Mouse (Mus musculus) brain, adult 2 months (tissue): ENCODE results near the gene Pgam5.

Experiments used
- DNase-seq: peaks from one replicate; pipeline ENCODE4 v3.0.0; 2011; ENCODE audit warnings: low read depth, low spot score

Gene Pgam5

DNA sequence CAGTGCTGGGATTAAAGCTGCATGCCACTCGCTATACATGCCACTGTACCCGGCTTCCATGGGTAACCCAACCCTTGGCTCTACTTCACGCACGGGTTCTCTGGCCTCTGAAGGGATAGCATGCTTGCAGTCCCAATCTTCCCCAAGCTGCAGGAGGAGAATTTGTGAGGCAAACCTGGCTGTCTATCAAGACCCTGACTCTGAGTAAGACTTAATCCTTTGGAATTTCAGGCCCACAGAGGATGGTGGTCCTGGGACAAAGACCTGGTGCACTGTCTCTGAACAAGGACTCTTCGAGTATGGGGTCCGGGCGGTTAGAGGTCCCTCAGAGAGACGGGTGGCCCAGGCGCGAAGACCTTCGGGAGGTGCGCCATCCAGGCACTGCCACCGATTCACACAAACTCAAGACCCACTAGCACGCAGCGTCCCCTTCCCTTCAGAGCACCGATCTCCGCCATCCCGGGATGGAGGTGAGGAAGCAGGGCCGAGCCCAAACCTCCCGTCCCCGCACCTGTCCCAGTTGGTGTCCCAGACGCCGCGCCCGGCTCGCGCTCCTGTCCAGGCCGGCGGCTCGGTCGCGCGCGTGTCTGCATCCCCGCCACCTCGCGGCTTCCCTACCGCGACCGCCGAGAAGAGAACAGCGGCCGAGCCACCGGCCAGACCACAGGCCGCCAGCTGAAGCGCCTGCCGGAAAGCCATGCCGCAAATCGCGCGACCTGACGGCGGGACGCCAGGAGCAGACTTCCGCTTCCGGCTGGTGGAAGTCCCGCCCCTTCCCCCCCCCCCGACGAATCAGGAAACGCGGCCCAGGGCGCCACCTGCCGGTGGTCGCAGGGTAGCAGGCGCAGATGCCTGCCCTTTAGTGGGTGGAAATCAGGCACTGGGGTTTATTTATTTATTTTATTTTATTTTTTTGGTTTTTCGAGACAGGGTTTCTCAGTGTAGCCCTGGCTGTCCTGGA, at the start of gene Pgam5:
TSS of gene Pgam5 (minus strand) at position 773 of the 961 bp plus-strand sequence.
- DNase-seq = peak; percentile 95

DNA sequence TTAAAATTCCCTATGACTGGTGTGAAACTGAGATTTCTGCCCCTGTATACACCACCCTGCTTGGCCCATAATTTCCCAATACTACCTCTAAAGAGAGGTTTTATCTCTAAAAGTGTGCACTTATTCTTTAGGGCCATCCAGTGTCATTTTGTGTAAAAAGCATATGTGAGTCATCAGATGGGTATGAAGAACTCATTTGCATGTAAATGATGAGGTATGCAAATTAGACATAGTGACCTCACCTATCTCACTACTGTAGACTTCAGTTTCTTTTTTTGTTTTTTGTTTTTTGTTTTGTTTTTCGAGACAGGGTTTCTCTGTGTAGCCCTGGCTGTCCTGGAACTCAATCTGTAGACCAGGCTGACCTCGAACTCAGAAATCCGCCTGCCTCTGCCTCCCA, 43.4 kb upstream of the Pgam5 start:
- no peak for DNase-seq

DNA sequence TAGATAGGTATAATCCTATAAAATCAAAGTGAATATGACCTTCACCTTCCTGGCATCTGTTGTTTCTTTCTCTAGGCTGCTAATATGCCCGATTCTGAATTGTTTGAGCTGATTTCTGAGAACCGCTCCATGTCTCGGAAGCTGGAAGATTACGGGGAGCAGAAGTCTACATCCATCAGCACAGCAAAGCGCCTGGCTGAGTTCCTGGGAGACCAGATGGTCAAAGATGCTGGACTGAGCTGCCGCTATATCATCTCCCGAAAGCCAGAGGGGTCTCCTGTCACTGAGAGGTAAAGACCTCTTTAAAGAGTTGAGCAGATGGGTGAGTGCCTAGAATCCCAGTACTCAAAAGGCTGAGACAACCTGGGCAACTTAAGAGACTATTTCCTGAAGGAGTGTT, 39.1 kb upstream of the Pgam5 start:
- DNase-seq = peak; percentile 33

DNA sequence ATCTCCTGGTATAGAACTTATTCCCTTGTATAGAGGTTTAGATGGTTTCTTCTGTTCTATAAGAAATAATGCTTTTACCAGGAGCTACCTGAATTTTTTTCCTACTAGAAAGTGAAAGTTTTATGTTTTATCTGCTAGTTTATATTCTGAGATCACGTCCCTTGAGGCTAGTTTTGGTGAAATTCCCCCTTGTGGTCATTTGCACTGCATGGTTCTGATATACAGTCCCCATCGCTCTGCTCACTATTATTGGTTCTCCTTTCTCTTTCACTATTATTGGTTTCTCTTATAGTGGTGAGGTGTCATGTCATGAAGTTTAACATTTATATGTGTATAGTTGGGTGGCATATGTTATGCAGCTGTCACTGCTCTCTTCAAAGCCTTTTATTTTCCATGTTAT, 30.9 kb upstream of the Pgam5 start:
- DNase-seq = no peak

DNA sequence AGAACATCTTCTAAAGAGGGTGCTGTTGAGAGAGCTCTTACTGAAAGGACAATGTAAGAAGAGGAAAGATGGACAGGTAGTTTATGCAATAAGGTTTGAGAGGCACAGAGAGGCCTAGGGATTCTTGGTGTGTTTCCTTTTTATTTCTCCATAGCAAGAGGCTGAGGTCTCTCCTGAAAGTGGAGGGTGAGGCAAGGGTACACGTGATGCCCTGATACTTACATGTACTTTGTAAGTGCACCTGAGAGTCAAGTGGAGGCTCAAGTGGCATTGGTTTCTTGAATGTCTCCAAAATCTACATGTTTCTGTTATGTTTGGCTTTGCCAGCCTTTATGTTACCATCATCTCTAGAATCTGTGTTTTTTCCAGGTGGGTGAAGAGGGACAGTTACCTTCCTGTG, 26.9 kb upstream of the Pgam5 start:
- no peak for DNase-seq

DNA sequence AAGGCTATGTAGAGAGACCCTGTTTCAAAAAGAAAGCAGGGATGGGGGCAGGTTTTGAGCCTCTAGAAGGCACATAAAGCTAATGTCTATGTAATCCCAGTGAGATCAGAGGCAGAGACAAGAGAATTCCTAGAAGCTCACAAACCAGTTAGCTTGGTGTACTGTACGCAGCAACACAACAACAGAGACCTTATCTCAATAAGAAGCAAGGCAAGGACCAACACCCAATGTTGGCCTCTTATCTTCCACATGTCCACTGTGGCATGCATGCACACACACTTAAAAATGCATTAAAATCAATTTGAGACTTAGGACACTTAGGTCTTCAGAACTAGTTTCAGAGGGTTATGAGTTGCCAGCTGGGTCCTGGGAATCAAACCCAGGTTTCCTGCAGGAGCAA, 21.9 kb upstream of the Pgam5 start:
- DNase-seq = no peak

DNA sequence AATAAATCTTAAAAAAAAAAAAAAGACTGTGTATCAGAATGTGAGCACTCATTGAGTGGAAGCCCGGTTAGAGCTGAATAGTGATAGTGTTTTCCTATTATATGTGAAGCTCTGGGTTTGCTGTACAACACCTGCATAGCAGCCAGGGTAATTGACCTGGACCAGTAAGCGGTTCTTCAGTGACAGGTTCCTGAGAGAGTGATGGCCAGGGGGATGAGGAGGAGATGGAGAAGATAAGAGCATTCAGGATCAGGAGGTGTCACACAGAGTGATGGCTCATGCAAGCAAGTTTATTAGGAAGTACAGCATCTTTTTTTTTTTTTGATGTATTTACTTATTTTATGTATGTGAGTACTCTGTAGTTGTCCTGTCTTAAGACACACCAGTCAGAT, 17.4 kb upstream of the Pgam5 start:
- DNase-seq = no peak

DNA sequence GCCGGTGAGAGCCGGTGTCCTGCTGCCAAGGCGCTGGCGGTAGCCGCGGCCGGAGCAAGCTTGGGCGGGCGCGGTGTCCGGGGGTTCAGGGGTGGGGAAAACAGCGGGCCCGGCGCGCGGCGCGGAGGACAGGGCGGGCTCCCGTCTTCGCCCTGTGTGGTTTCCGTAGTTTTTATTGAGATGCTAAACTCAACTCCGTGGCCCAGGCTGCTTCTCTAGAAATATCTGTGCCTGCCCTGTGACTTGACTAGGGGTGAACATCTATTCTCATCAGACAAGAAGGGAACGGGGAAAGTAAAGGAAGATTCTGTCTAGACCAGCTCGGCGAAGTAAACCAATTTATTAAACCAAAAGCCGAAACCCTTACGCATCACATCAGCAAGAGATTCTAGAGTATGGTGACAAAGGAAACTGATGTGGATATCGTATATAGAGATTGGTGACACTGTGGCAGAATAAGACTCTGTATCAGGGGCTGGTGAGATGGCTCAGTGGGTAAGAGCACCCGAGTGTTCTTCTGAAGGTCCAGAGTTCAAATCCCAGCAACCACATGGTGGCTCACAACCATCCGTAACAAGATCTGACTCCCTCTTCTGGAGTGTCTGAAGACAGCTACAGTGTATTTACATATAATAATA, 16.9 kb upstream of the Pgam5 start:
- no peak for DNase-seq

DNA sequence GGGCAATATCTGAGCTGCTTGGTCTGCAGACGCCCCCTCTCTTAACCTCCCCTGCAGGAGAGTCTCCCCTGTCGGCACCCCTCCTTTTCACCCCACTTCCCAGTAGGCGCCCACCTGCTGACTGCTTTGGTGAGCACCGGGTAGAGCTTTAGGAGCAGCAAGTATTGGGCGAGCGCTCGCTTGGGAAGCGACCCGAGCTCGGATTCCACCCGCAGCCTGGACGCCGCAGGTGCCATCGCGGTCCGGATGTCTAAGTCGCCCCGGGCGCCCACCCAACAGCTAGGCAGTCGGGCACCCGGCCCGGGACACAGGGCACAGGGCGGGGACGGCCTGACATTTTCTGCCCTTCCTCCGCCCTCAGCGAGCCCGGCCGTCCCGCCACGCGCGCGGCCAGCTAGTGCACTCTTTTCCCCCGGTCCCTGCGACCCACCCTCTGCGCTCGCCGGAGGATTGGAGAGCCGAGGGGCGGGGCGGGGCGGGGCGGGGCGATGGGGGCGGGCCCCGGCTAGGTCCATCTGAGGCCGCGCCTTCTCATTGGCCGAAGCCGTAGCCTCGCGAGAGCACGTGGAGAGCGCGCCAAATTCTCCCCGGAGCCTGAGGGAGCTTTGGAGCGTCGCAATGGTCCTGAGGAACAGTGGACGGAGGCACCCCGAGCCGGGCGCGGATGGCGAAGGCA, 16.2 kb upstream of the Pgam5 start, which contains the start of the genes Pxmp2 and Pole:
TSS of gene Pxmp2 (minus strand) at position 417 of the 676 bp plus-strand sequence.
TSS of gene Pole (plus strand) at position 537 of the 676 bp plus-strand sequence.
- peak; percentile 91 for DNase-seq

DNA sequence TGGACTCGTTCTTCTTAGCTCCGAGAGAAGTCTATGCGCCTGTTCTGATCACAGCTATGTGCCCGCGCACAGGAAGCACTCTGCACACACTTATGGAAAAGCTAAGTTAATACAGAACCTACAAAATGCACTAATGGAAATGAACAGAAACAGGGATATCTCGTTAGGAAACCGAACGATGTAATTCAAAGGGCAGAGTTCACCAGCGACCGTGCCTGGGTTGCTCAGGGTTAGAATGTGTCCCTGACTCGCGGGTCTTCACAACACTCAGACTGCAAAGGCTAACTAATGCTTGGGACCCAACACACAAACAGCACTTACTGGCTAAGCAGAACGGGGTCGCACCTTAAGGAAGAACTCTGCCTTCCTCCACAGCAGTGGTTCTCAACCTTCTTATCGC, 15.4 kb upstream of the Pgam5 start:
- no peak for DNase-seq

DNA sequence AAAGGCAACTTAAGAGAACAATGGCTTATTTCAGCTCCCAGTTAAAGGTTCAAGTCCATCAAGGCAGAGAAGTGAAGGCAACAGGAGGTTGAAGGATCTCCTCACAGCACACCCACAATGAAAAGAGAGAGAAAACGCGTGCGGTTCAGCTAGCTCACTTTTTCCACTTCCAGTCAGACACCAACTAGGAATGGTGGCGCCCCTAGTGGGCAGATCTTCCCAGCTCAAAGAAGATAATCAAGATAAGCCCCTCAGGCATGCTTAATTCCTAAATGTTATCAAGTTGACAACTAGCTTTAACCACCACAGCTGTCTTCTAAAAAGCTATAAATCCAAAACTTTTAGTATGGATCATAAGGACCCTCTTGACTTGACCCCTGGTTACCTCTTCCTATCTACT, 14.8 kb upstream of the Pgam5 start:
- DNase-seq = peak; percentile 37

DNA sequence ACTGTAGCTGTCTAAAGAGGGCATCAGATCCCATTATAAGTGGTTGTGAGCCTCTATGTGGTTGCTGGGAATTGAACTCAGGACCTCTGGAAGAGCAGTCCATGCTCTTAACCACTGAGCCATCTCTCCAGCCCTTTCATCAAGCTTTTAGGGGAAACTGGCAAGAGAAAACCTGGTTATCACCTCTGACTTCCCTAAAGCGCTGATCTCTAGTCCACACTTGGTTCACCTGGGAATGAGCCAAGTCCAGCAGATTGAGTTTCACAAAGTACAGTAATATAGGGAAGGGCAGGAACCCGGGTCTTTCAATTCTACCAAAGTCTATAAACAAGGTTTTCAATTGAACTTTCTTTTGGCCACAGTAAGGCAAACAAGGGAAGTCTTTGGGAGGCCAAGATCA, 12.3 kb upstream of the Pgam5 start:
- DNase-seq = no peak

DNA sequence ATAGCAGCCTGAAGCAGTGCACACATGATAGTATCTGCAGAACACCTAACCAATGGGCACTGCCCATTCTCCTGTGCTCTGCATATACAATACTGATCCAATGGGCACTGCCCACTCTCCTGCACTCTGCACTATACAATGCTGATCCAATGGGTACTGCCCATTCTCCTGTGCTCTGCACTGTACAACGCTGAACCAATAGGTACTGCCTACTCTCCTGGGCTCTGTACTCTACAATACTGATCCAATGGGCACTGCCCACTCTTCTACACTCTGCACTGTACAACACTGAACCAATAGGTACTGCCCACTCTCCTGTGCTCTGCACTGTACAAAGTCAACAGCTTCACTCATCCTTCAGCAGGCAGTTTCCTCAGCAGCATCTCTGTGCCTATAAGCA, 7.2 kb upstream of the Pgam5 start:
- no peak for DNase-seq

DNA sequence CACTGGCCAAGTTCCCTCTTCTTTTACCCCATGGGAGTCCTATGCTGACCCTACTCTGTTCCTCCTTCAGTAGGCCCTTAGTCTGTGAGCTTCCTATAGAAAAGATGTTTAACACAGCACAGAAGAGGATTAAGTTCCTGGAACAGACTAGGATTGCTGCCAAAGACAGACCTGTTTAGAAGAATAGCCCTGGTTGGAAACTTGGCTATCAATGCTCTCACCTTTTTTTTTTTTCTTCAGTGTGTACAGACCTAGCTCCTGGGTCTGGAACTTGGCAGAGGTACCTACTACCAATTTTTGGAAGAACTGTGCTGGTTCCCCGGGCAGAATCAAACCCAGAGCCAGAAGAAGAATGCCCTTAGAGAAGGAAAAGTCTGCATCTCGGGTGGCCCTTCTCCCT, 6.7 kb upstream of the Pgam5 start:
- DNase-seq = no peak

DNA sequence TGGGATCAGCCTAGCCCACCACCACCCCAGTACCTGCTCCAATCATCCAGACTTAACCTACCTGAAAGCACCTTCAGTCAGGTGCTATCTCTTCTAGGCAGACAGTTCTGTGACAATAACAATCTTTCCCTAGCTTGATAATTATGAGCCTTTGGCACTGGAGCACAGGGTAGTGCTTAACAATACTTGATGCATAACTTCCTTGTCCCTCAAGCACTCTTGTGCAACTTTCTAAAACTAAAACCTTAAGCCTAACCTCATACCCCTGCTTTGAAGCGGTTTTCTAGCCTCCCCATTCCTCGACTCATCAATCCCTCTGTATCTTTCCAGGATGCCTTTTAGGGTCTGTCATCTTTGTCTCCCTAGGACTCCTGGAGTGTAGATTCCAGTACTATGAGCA, 5.1 kb upstream of the Pgam5 start:
- DNase-seq = no peak

DNA sequence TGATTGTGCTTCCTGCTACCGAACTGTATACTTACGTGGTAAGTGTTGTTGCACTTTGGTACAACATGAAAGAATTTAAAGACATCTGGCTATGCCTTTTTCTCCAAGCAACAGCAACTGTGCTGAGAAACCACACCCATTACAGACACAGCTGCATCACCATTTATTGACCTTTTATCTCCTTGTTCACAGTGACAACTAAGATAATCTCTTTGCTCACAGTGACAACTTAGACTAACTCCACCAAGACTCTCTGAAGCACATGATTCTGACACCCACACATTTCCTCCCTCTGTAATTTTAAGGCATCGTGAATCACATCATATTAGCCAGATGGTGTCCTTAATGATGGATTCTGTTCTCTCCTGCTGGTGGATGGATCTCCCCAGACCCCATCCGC, 4.4 kb upstream of the Pgam5 start:
- DNase-seq = peak; percentile 40

DNA sequence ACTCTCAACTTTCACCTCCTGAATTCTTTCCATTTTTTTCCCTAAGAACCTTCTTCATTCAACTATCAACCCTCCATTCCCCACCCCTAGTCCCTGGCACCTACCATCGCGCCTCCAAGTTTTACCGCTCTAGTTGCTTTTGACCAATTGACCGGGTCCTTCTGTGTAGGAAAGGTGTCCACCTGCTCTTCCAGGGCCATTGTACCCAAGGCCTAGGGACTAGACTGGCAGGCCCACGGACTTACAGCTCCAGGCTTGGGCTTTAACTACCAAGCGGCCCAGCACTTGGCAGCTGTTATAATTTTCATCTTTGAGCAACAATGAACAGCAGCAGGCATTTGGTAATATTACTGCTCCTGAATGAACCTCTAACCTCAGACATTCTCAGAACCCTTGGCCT, 529 bp upstream of the Pgam5 start:
- no peak for DNase-seq

DNA sequence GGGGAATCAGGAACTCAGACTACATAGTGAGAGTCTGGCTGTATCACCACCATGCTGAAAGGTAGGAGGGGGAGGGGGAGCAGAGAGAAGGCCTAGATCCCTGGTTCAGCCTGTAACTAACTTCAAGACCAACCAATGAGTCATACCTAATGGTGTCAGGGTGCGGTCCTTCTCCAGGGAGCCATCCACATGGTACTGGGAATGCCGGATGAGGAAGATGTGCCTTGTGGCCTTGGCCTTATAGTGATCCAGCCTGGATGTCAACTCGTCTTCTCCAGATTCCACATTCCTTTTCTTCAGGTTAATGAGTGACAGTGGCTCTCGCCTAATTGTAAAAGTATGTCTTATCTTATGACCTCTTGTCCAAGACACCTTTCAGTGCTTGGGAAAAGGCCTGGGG, 2.8 kb downstream of the Pgam5 start:
- no peak for DNase-seq

DNA sequence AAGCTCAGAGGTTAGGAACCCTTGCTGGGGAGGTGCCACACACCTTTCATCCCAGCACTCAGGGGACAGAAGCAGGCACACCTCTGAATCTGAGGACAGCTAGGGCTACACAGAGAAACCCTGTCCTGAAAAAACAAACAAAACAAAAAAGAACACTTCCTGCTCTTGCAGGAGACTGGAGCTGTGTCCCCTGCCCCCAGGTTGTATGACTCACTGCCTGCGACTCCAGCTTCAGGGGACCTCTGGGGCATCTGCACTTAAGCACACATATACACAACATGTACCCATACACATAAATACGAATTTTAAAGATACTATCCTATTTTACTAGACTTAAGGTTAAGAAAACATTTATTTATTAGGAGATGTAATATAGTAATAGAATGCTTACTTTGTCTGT, 25.6 kb downstream of the Pgam5 start:
- DNase-seq = no peak

DNA sequence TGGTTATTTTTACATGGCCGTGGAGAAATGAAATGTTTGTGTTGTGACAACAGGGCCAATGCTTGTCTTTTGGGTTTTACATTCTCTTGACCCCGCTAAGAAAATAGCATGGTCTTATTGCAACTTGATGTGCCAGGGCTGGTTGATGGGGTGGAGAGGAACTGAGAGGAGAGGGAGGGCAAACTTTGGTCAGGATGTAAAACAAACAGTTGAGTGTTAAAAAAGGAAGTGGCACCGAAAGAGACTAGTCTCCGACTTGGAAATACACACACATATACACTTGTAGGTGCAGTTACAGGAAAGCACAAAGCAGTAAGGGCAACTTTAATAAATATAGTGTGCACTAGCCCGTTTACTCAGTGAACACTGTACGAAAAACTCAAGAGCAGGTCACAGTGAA, 37.4 kb downstream of the Pgam5 start:
- DNase-seq = no peak

DNA sequence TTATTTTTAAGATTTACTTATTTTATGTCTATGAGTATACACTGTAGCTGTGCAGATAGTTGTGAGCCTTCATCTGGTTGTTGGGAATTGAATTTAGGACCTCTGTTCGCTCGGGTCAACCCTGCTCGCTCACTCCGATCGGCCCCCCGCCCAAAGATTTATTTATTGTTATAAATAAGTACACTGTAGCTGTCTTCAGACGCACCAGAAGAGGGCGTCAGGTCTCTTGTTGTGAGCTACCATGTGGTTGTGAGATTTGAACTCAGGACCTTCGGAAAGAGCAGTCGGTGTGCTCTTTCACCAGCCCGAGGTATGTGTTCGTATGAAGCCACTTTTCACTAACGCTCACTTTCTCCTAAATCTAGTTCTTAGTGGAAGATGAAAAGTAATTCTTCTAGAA, 38.1 kb downstream of the Pgam5 start:
- no peak for DNase-seq

DNA sequence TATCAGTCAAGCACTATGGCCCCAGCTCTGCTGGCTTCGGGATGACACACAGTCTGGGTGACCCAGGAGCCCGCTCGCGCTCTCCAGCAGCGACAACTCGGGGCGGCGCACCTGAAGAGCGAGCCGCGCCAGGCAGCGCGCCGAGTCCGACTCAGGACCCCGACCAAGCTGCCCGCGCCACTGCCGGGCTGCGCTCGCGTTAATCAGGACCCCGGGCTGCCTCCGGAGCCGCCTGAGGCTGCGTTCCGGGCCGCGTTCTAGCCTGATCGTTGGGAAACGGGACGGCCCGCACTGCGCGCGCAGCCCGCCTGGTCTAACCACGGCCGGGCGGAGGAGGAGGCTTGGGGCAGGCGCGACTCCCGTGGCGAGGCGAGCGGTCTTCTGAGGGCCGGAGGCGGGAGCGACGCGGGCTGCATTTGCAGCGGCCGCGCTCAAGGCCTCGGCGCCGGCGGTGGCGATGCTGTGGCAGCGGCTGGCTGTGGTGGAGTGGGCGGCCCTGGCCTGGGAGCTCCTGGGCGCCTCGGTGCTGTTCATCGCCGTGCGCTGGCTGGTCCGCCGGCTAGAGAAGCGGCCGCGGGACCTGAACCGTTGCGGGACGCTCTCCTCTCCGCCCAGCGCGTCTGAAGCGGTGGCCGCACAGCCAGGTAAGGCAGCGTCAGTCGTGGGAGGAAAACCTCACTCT, 38.8 kb downstream of the Pgam5 start, which contains the start of gene Ankle2:
TSS of gene Ankle2 (plus strand) at position 225 of the 682 bp plus-strand sequence.
- peak; percentile 96 for DNase-seq
